Mouse (Mus musculus) heart, adult 8-10 months (tissue): ENCODE data around the gene Rbm42. TPM values are rescaled to one million over a fixed set of nuclear protein-coding genes. Genes with fewer than 3 reads are reported as not detected.

Experiments
- total RNA-seq, 4 experiments: library from RNA; stranded (reverse); gene quantifications; 2 replicates each; pipeline ENCODE4 v1.2.4; 2022

Gene Rbm42
- total RNA-seq, 4 experiments from 2014 or later: 43.9 to 49.9 (median 44.7) TPM

Other genes with a start within 250 kb of the Rbm42 start
- gene Tyrobp, start 236.6 kb downstream of the Rbm42 start, total RNA-seq: 10 to 100 TPM; 13.5 to 26.2 (median 16.5) TPM
- not detected for gene Hcst, start 230.5 kb downstream of the Rbm42 start, total RNA-seq
- under 1 TPM in 3 of 4 experiments, not detected in 1; 0.12 to 0.46 (median 0.28) TPM for gene Nfkbid, start 228.6 kb downstream of the Rbm42 start, total RNA-seq
- 1 to 10 TPM; 3.2 to 4.2 (median 3.6) TPM for gene Aplp1, start 204.8 kb downstream of the Rbm42 start, total RNA-seq
- gene Kirrel2, start 192.6 kb downstream of the Rbm42 start, total RNA-seq: not detected
- not detected for gene Nphs1, start 192.0 kb downstream of the Rbm42 start, total RNA-seq
- gene Prodh2, start 156.7 kb downstream of the Rbm42 start, total RNA-seq: not detected
- under 1 TPM; 0.32 to 0.60 (median 0.36) TPM for gene Arhgap33, start 115.3 kb downstream of the Rbm42 start, total RNA-seq
- gene Hspb6, start 98.1 kb downstream of the Rbm42 start, total RNA-seq: 1,000 to 10,000 TPM in 1 of 4 experiments, 100 to 1,000 TPM in 3; 852 to 1,087 (median 985) TPM
- gene Proser3, start 98.0 kb downstream of the Rbm42 start, total RNA-seq: 1 to 10 TPM; 3.1 to 4.5 (median 3.9) TPM
- gene Lin37, start 90.5 kb downstream of the Rbm42 start, total RNA-seq: 10 to 100 TPM; 13.5 to 21.0 (median 14.6) TPM
- 10 to 100 TPM; 62.1 to 70.3 (median 67.2) TPM for gene U2af1l4, start 87.0 kb downstream of the Rbm42 start, total RNA-seq
- 1 to 10 TPM in 2 of 4 experiments, under 1 TPM in 2; 0.80 to 1.6 (median 1.2) TPM for gene Gm49396, start 87.0 kb downstream of the Rbm42 start, total RNA-seq
- 10 to 100 TPM; 82.2 to 90.7 (median 88.5) TPM for gene Psenen, start 86.7 kb downstream of the Rbm42 start, total RNA-seq
- 1 to 10 TPM in 3 of 4 experiments, not detected in 1; 1.1 to 1.4 (median 1.1) TPM for gene Igflr1, start 84.9 kb downstream of the Rbm42 start, total RNA-seq
- gene Kmt2b, start 61.6 kb downstream of the Rbm42 start, total RNA-seq: 10 to 100 TPM; 14.2 to 19.6 (median 16.2) TPM
- not detected for gene Zbtb32, start 51.4 kb downstream of the Rbm42 start, total RNA-seq
- gene Upk1a, start 37.5 kb downstream of the Rbm42 start, total RNA-seq: under 1 TPM in 1 of 4 experiments, not detected in 3; 0.19 TPM
- gene Cox6b1, start 24.2 kb downstream of the Rbm42 start, total RNA-seq: 1,000 to 10,000 TPM; 4,392 to 5,023 (median 4,762) TPM
- gene Etv2, start 14.5 kb downstream of the Rbm42 start, total RNA-seq: not detected
- 1 to 10 TPM; 3.0 to 7.4 (median 6.0) TPM for gene Haus5, start 14.7 kb upstream of the Rbm42 start, total RNA-seq
- under 1 TPM in 1 of 4 experiments, not detected in 3; 0.40 TPM for gene Pmis2, start 21.3 kb upstream of the Rbm42 start, total RNA-seq
- gene 2200002J24Rik, start 48.6 kb upstream of the Rbm42 start, total RNA-seq: under 1 TPM in 1 of 4 experiments, not detected in 3; 0.82 TPM
- under 1 TPM in 3 of 4 experiments, not detected in 1; 0.09 to 0.28 (median 0.16) TPM for gene Atp4a, start 61.9 kb upstream of the Rbm42 start, total RNA-seq
- 100 to 1,000 TPM; 229 to 268 (median 258) TPM for gene Tmem147, start 79.2 kb upstream of the Rbm42 start, total RNA-seq
- gene Gapdhs, start 93.4 kb upstream of the Rbm42 start, total RNA-seq: not detected
- gene Sbsn, start 101.2 kb upstream of the Rbm42 start, total RNA-seq: 1 to 10 TPM; 1.3 to 4.6 (median 3.0) TPM
- gene Dmkn, start 113.4 kb upstream of the Rbm42 start, total RNA-seq: 1 to 10 TPM in 3 of 4 experiments, under 1 TPM in 1; 0.82 to 1.7 (median 1.4) TPM
- gene Krtdap, start 137.6 kb upstream of the Rbm42 start, total RNA-seq: not detected
- gene Ffar2, start 173.5 kb upstream of the Rbm42 start, total RNA-seq: under 1 TPM in 2 of 4 experiments, not detected in 2; 0.25 to 0.46 TPM
- not detected for gene Ffar3, start 205.9 kb upstream of the Rbm42 start, total RNA-seq
- not detected for gene Ffar1, start 211.2 kb upstream of the Rbm42 start, total RNA-seq
- gene Cd22, start 230.0 kb upstream of the Rbm42 start, total RNA-seq: 1 to 10 TPM in 1 of 4 experiments, under 1 TPM in 3; 0.52 to 1.0 (median 0.71) TPM